Mouse (Mus musculus): ENCODE data around the gene Rcl1.

DNA sequence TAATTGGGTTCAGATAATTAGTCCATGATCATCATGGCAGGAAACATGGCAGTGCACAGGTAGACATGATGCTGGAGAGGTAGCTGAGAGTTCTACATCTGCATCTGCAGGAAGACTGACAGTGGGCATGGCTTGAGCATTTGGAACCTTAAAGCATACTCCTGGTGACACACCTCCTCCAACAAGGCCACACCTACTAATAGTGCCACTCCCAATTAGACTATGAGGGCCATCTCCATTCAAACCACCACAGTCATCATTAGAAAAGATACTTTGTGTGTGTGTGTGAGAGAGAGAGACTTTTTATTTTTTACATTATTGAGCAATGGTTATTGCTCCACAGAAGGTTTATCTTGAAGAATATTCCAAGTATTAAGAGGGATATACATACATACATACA is 9.0 kb upstream of the Rcl1 start:
- TF ChIP-seq CTCF (IDR thresholded peaks at IDR 0.05; ENCODE audit: insufficient read depth, low read length) (no peak), POLR2A (IDR thresholded peaks at IDR 0.05; ENCODE audit: borderline replicate concordance, extremely low read depth, low read depth, low read length) (no peak)
